Mouse (Mus musculus) kidney, adult 2 months (tissue): Measurements from ENCODE around the gene Nox3.

ENCODE experiments used
- CTCF ChIP-seq: fragments of 200-500 bp; conservative IDR thresholded peaks from 2 replicates; pipeline ENCODE4 v1.5.1; 2011; ENCODE audit warnings: low read depth, mild to moderate bottlenecking, control low read depth, low read length, moderate library complexity, mixed read lengths; ENCODE audit not compliant: insufficient read depth, insufficient read length
- POLR2A ChIP-seq: fragments of 200-500 bp; IDR thresholded peaks from one replicate; pipeline ENCODE4 v1.6.1; 2011; ENCODE audit warnings: low read depth, low read length, control low read depth

DNA sequence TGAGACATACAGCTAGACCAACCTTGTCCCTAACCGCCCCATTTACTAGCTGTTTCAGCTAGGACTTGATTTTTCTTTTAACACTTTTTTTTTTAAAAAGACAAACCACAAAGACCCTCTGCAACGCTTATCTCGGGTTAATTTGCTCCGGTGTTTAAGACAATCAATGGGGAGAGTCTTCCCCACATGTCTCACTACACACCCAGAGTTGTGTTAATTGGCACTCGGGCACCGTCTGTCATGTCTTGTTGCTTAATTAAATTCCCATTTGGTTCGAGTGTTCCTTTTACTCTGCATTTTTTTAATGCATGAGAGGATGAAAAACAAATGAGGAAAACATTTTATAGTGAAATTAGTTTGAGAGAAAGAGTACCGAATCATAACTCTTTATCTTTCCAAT lies 3.2 kb downstream of the Nox3 start:
- no peak for TF ChIP-seq CTCF
- TF ChIP-seq POLR2A = no peak
